Mouse (Mus musculus) CD4-positive, CD25-positive, alpha-beta regulatory T cell, adult 4 months (primary cell): ENCODE results near the gene Hipk2. TPM values are rescaled to one million over a fixed set of nuclear protein-coding genes. Genes with fewer than 3 reads are reported as not detected.

ENCODE experiments used
- ATAC-seq: one replicate; pipeline ENCODE4 v1.8.0; 2017
- polyA plus RNA-seq, 2 experiments: library from polyadenylated mRNA; unstranded; fragments of 100-300 nt; shearing (Covaris generic); gene quantifications; one replicate each; pipeline ENCODE4 v1.2.1; 2017

The Hipk2 gene
- 10 to 100 TPM; 16.1 to 16.5 TPM for polyA plus RNA-seq

- peak; percentile 75 for ATAC-seq
These were observed at the start of gene Hipk2 for GRCm38 (mm10) chr6:38876071-38876911. Gene Hipk2, minus strand, starts transcription at chr6:38876165.

- no peak for ATAC-seq
These were observed 49.8 kb upstream of the Hipk2 start for GRCm38 (mm10) chr6:38925719-38926118.

DNA sequence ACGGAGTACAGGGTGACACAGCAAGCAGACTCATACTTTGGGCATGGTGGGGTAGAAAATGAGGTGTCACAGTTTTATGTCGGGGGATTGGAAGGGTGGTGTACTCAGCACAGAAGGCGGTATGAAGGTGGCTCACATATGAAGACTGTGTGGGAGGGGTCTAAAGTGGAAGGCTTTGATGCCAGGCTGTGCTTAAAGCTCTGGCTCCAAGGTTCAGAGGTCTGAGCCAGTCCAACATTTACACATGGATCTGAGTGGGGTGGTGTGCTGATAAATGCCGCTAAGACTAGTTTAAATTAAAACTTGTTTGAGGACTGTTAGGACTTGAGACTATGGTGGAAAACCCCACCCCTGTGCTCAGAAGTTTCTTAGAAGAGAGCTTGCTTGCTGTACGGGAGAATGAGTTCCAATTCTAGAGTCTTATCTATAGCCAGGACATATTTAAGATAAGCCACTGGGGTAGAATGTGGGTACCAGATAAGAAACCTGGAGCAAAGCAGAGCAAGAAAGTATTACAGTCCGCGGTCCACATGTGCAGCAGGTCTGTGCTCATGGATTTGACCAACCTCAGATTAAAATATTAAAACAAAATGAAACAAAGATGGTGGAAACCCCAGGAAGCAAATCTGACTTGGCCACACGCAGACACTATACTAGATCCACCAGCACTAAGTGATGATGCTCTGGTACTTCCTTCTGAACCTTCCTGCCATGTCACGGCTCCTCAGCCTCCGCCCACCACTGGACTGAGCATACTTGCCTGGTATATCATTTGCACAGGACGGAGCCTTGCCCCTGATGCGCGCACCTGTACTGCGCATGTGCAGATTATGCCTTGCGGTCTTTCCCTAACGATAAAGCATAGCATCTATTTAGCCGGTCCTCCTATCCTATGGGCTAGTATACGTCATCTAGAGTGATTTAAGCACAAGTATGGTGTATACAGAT is 48.2 kb upstream of the Hipk2 start:
- ATAC-seq: no peak

DNA sequence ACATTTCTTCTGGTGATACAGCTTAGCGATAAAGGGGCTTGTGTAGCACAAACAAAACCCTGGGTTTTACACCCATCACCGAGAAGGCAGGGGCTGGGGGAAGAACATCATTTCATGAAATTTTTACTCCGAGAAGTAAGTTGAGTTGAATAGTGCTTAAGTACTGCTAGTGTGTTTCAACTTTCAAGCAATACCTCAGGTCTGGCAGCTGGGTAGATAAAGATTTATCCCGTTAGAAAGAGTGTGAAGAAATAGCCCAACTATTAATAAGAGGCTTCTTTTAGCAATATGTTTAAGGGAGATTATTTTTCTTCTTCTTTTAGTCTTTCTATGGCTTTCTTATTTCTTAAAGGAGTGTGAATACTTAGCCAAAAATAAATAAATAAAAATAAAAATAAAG is 47.5 kb upstream of the Hipk2 start:
- ATAC-seq: no peak

GRCm38 (mm10) chr6:38922517-38922916 is 46.6 kb upstream of the Hipk2 start:
- no peak for ATAC-seq

DNA sequence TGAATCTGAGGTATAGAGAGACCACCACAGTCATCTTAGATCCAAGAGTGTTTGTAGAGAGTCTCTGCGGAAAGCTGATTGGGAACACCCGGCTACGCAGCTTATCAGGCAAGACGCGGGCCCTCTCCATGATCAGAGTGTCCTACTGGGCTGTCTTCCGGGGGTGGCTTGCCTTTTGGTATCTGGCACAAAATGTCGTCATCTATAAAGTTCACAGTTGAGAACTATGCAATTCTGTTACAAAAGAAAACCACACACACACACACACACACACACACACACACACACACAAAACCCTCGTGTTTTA is 45.8 kb upstream of the Hipk2 start:
- no peak for ATAC-seq

DNA sequence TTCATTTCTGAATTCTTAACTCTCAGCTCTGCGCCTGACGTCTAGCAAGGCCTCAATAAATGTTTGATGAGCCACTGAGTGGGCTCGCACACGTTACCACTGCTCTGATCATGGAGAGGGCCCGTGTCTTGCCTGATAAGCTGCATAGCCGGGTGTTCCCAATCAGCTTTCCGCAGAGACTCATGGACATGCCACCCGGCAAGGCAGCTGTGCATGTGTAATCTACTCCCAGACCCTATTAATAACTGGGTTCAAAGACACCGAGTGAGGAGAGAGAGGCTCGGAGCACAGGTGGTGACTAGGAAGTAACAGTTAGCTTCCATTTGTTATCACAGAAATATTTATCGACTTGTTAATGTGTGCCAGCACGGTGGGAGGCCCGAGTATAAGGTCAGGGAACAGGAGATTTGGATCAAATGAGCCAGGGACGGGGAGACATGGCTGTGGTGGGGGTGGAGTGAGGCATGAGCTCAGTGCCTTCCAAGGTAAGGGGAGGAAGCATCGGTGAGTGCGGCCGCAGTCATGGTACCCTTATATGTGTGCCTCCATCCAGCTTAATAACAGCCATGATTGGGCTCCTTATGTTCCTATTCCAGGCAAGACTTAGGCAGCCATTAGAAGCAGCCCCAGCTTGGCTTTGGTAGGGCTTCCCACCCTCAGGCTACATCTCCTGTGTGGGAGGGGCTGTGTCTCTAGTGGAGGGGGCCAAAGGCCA is 45.3 kb upstream of the Hipk2 start:
- ATAC-seq: no peak

DNA sequence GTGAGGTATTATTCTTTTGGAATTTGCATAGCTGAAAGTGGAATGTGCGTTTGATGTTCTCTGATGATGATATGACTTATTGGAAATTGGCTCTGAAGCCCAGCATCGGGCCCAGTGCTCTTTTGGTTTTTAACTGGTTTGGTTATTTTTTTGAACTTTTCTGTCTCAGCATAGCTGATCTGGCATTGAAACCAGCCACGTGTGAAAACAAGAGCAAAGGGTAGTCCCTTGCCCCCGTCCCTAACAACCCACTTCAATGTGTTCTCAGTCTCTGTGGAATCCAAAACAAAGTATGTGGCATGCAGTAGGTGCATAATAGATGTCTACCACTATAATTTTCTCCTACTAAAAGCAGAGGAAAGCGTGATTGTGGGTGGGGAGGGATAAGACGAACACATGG is 44.2 kb upstream of the Hipk2 start:
- no peak for ATAC-seq

- ATAC-seq: no peak
These were observed 43.3 kb upstream of the Hipk2 start for GRCm38 (mm10) chr6:38919135-38919740.

GRCm38 (mm10) chr6:38918728-38919127 is 42.8 kb upstream of the Hipk2 start:
- no peak for ATAC-seq

DNA sequence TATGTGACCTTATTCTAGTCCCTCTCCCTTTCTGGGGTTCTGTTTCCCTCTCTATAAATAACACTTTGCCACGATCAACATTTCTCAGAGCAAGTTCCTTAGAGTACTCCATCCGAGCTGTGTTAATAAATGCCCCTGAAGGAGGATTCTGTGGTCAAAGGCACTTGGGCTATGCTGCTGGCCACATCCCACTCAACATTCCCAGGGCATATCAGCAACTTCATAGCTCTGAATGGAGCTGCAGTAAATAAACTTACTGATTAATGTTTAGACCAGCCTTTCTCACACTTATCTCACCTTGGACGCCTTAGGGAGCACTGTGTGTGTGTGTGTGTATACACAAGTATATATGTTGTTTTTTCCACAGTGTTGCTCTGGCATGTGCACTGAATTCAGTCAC is 41.5 kb upstream of the Hipk2 start:
- ATAC-seq: no peak

GRCm38 (mm10) chr6:38916571-38916970 is 40.6 kb upstream of the Hipk2 start:
- ATAC-seq: no peak

DNA sequence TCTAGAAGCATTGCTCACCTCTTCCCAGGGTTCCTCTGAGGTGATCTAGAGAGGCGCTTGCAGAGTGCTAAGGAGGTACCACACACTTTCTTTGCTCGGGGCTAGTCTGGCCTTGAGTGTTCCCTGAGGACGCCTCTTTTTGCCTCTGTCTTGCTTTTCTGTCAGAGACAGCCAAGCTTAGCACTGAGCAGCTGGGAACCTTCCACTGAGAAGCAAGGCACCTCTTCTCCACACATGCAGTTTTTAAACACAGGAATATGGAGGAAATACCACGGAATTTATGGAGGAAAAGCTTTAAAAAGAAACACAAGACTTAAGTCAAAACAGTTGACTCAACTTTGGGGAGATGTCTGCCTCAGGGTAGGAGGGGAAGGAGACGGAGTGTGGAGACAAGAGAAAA is 39.8 kb upstream of the Hipk2 start:
- ATAC-seq: no peak

- ATAC-seq: no peak
These were observed 38.2 kb upstream of the Hipk2 start for GRCm38 (mm10) chr6:38914181-38914580.

GRCm38 (mm10) chr6:38913386-38914042 is 37.5 kb upstream of the Hipk2 start:
- ATAC-seq: no peak

- no peak for ATAC-seq
These were observed 36.9 kb upstream of the Hipk2 start for GRCm38 (mm10) chr6:38912845-38913244.

- ATAC-seq: no peak
These were observed 36.2 kb upstream of the Hipk2 start for GRCm38 (mm10) chr6:38912121-38912660.

DNA sequence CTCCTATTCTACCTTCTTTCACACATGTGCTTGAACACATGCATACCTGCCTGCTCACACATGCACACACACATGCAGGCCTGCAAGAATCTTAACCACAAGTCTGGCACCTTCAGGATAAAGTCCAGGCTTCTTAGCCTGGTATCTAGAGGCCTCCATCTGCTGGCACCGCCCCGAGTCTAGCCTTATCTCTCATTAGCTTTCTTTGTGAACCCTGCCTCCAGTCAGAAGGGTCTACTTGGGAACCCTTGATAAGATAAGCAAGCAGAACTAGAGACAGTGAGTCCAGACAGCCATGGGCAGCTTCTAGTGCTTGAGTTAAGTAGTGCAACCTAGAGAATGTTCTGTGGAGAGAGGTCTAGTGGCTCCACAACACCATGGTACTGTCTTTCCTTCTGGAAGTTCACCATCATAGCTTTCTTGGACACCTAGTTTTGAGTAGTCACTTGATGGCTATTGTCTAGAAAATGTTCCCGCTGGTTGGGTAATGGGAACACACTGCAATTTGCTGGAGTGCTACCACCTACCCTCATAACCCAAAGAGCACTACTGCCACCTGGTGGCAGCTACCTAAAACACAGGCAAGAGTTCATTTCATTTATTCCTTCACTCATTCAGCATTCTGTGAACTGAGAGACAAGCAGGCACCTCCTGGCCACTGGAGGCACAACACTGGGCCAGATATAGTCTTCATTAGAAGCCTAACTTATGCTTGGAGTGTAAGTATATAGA is 35.0 kb upstream of the Hipk2 start:
- ATAC-seq: peak; percentile 83

DNA sequence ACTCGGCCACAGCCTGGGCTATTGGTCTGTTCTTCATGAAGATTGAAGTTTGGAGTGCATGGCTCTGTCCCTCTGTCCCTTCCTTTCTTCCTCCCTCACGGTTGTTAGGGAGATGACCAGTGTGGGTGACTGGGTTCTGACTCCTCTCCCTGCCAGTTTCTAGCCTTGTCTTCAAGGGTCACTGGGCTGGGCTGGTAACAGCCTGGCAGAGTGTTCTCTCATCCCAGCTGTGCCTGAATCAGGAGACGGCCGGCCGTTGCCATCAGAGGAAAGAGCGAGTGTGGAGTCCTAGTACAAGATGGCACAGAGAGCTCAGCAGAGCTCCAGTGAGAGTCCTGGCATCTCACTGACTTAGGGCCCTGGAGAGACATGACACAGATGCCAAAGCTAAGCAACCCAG is 32.4 kb upstream of the Hipk2 start:
- ATAC-seq: no peak

- no peak for ATAC-seq
These were observed 30.0 kb upstream of the Hipk2 start for GRCm38 (mm10) chr6:38906005-38906404.

- no peak for ATAC-seq
These were observed 27.0 kb upstream of the Hipk2 start for GRCm38 (mm10) chr6:38902820-38903439.
